Mouse (Mus musculus): Measurements from ENCODE around the gene Vdr.

Gene Vdr

GRCm38 (mm10) chr15:97910530-97910929 lies at the start of gene Vdr:
TSS of gene Vdr (minus strand) at chr15:97910630.
- DNase-seq, result no peak

DNA sequence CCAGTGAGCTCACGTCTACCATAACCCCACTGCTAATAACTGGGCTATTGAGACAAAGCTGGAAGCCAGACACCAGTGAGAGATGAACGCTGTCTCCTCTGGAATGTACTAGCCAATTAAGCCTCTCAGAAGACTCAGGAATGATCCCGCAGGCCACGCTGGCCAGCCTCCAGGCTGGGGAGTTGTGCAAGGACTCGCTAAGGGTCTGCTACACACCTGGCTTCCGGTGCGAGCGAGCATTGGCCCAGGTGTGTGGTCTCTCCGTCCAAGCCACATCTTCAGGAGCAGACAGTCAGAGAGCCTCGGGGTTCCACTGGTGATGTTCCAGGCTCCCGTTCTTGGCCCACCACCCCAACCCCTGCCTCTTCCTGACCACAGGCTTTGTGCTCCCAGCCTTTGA lies 46.0 kb upstream of the Vdr start:
- DNase-seq, result no peak

GRCm38 (mm10) chr15:97955742-97956141 lies 45.3 kb upstream of the Vdr start:
- no peak for DNase-seq

DNA sequence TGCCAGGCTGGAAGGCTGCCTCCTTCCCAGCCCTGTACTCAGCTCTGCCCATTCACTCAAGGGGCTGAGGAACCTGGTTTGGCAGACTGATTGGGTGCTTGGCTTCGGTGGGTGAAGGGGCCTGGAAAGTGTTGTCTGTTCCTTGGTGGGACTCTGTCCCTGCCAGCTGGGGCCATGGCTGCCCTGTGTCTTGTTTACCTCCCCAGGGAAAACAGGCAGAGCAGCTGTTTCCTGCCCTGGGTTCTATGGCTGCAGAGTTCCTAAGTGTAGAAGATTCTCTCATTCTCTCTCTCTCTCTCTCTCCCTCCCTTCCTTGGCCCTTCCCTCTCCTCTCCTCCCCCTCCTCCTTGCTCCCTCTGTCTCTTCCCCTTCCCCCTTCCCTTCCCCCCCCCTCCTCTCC lies 44.9 kb upstream of the Vdr start:
- DNase-seq, result no peak

GRCm38 (mm10) chr15:97954671-97955070 lies 44.2 kb upstream of the Vdr start:
- DNase-seq, result no peak

GRCm38 (mm10) chr15:97952889-97953189 lies 42.4 kb upstream of the Vdr start:
- DNase-seq, result no peak

DNA sequence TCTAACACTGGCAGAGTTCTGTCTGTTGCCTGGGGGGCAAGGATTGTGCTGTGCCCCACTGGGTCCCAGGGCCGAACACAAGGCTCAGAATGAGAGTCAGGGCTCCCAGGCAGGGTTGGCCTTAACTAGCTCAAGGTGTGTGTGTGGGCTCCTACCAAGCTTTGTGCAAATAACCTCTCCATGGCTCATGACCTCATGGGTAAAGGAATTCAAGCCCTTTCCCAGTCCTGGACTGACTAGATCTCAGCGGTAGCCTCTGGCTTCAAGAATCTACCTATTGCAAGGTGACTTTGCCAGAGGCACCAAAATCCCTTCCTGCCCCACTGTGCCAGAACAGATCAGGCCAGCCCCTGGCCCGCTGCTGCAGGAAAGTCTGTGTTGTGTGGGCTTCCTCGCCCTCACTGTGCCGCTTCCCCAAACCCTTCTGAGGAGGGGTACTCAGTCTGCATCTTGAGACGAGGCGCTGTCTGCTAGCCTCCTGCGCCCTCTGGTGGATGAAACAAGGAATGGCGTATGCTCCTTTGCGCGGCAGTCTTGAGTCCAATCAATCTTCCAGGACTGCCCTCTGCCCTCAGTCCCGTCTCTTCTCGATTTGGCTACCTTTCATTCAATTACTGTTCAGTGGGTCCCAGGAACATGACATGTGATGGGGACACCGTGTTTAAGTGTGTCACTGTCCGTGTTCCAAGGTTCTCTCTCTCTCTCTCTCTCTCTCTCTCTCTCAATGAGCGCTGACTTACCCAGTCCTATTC lies 41.9 kb upstream of the Vdr start:
- DNase-seq, result peak; percentile 66

GRCm38 (mm10) chr15:97950240-97950639 lies 39.8 kb upstream of the Vdr start:
- no peak for DNase-seq

DNA sequence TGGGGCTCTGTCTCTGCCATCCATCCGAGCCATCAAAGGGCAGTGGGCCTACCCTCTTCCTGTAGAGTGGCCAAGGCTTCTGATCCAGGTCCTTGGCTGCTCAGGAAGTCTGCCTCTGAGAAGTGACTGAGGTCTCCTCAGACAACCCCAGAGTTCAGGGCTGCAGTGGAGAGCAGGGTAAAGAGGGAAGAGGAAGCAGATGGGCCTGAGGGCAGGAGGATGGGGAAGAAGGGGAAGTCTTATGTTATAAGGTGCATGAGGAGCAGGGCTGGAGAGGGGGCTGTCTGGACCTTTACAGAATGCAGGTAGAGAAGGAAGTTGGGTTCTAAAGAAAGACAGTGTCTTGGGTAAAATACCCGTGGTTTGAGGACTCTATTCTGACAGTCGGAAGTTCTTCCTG lies 39.3 kb upstream of the Vdr start:
- no peak for DNase-seq

DNA sequence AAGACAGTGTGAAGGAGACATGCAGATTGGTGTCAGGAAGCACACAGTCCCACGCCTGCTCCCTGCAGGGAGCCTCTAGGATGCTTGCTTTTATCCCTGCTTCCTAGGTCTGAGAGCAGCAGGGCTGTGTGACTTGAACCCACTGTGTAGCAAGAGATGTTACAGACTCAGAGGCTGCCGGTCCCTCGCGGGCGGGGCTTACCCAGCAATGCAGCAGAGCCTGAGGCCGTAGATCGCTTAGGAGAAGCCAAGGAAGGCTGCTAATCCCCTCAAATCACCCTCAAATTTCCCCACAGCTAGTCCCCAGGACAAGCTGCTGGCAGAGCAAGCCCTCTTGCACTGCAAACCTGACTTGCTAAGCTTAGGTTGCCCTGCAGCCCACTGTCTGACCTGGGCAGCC lies 38.3 kb upstream of the Vdr start:
- DNase-seq, result no peak

DNA sequence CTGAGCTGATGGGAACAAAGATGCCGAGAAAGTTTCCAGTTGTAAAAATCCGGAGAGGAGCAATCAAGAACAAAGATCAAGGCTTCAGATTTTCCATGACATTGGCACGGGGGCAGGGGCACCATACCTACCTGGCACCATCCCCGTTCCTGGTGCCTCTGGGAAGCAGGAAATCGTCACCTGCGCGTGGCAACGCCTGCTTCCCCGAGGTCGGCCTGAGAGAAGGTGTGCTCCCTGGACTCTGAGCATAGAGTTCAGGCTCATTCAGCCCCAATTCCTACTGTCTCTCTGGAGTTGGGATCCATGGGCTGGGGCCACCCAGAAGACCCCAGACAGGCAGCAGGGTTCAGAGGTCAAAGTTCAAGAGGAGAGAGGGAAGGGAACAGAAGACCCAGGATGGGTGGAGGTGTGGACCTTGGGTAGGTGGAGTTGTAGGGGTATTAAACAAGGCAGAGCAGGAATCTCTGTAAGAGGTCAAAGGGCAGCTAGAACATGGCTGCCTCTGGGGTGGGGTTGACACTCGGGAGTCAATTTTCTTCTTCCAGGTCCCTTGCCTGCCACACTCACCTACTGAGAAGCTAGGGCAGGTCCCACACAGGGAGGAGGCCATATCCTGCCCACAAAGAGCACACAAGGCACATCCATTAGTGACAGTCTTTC lies 35.4 kb upstream of the Vdr start:
- DNase-seq, result no peak

DNA sequence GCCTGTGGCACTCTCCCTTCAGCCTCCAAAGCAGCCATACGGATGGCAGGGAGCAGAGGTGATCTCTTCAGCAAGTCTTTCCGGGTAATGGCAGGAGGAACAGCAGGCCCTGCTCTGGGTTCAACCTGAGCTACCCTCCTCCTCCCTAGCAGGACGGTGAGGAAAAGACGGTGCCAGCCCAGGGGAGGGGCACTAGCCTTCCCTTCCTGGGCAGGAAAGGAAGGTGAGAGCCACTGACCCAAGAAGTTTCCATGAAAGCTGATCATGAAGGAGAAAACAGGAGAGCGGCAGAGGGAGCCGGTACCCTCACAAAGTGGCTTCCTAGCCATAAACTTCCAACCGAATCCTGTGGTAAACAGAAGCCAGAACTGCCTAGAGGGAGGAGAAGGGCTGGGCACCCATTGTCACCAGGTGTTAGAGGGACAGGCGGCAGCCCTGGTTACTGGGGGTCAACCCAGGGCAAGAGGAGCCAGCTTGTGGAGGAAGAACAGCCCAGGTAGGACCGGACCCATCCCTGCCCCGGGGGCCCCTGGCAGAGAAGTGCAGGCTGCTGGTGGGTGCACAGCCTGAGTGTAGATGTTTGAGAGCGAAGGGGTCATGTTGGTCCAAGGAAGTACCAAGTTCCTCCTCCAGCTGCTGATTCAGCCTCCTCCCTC lies 34.6 kb upstream of the Vdr start:
- DNase-seq, result no peak

DNA sequence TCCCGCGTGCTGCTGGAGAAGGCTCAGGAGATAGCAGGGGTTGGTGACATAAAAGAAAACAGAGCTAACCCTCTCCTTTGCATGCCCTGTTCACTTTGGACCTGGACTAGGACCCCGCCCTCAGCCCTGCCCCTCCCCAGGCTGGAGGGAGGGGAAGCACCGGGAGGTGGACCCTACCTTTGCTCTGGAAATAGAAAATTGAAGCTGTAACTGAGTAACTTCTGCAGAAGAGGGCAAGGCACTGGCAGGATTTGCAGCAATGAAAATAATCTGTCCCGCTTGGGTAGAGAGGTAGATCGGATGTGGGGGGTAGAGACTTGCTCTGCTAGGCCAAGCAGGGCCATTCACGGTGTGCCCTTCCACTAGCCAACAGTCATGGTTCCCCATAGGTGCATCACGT lies 32.9 kb upstream of the Vdr start:
- DNase-seq, result no peak

GRCm38 (mm10) chr15:97942538-97942937 lies 32.1 kb upstream of the Vdr start:
- DNase-seq, result no peak

GRCm38 (mm10) chr15:97941306-97941705 lies 30.9 kb upstream of the Vdr start:
- no peak for DNase-seq

DNA sequence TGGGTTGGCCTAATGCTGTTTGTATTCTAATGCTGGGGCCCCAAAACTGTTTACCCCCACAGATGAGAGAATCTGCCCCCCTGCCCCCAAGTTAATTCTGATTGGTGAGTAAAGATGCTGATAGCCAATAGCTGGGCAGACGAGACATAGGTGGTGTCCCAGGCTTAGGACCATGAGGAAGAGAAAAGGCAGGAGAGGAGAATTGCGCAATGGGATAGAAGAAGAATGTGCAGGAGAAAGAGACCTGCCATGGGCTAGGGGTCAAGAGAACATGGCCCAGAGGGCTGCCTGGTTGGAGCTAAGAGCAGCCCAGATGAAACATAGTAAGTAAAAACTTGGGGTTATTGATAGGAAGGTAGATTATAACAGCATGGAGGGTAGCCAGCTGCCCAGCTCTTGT lies 29.7 kb upstream of the Vdr start:
- no peak for DNase-seq

DNA sequence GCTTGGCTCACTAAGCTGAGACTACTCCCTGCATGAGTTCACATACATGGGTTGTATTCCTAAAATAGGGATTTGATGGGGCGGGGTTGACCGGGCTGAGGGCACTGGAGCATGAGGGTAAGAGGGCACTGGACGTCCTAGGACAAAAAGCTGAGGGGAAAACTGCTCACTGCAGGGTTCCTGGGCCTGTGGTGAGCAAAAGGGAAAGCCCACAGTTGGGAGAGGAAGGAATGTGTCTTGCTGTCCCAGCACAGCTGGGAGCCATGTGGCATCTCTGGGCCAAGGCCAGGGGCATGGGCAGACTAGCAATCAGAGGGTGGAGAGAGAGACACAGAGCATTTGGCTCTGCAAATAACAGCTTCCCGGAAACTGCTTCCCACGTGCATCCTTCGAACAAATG lies 28.1 kb upstream of the Vdr start:
- no peak for DNase-seq

DNA sequence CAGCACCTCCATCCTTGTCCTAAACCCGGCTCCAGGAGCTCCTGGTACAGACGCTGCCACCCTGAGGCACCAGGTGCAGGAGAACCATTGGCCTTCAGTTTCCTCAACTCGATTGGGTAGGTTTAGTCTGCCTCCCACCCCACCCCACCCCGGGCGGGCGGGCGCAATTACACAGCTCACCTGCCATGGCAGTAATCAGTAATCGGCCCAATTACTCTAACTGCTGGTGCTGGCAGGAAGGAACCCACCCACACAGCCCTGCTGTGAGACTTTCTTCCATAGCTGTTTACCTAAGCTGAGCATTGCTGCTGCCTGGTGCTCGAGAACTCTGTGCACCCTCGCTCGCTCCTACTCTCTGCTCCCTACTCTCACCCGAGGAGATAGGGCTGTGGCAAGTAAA lies 22.0 kb upstream of the Vdr start:
- DNase-seq, result no peak

- DNase-seq, result no peak
Measured at GRCm38 (mm10) chr15:97929259-97929824, 18.9 kb upstream of the Vdr start.

DNA sequence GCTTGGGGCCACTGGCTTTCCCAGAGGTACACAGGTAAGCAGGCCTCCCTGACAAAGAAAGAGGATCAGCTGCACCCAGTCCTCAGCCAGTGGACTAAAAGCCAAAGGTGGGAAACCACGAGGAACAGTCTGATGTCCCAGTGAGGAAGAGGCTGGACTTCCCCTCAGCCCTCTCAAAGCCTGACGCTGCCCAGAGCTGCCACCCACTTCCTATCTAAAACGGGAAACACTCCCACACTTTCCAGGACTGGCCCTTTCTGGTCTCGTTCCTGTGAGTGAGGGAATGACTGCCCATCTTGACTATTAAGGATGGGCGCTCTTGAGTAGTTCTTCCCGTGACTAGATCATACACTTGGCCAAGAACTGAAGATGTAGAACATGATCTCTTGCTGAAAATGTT lies 17.4 kb upstream of the Vdr start:
- no peak for DNase-seq

DNA sequence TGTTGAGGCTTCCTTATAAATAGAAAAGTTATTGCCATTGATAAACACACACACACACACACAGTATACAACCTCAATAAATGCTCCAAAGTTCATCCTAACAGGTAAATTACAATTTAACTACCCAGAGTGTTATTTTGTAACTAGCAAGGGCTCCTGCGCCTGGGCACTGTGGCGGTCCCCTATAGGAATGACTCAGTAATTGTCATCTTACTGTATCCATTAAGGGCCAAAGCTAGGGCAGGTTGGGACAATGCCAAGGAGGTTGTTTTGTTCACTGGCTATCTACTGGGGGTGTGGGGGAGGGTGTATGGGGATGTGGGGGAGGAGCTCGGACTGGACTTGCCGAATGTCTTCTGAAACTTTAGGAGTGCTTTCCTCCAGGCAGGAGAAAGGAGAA lies 16.6 kb upstream of the Vdr start:
- DNase-seq, result no peak

DNA sequence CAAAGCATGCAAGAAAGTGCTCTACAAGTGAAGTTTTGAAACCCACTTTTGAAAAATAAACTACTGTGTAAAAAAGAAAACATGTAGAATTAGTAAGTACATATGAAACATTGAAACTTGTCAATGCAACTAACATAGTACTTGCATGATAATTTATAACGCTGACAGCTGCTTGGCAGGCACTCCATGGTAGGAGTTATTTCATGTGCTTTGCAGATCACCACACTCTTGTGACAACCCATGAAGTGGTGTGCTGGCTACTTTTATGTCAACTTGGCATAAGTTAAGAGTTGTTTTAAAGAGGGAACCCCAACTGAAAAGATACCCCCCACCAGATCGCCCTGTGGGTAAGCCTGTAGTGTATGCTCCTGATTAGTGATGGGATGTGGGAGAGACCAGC lies 12.0 kb upstream of the Vdr start:
- no peak for DNase-seq

- no peak for DNase-seq
Measured at GRCm38 (mm10) chr15:97921796-97922195, 11.4 kb upstream of the Vdr start.

DNA sequence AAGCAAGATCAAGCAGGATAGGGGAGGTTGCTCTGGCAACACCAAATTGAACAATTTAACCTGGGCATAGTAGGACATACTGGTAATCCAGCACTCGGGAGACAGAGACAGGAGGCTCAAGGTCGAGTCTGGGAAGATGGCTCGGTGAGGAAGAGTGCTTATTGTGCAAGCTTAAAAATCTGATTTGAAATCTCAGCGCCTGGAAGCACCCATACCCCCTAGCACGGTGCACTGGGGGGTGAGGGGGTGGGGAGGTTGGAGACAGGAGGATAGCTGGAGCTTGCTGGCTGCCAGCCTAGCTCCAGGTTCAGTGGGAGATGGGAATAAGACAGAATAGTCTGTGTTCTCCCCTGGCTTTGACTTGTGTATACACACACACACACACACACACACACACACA lies 9.9 kb upstream of the Vdr start:
- no peak for DNase-seq

Measured in right cerebral cortex, postnatal 4 days (tissue).